Mouse (Mus musculus) hindbrain, embryonic 11.5 days (tissue): Measurements from ENCODE around the gene Trim44. TPM values are rescaled to one million over a fixed set of nuclear protein-coding genes. Genes with fewer than 3 reads are reported as not detected.

Experiments used
- ATAC-seq: fragments of 200-750 bp; cut with Nextera tagmentation; 2 replicates; pipeline ENCODE4 v1.8.0; 2017; ENCODE audit warnings: mild to moderate bottlenecking, moderate TSS enrichment, moderate library complexity; ENCODE audit not compliant: low FRiP score
- DNase-seq: peaks from one replicate; pipeline ENCODE4 v3.0.0-alpha.2; 2015; ENCODE audit warnings: low spot score
- H3K27ac ChIP-seq: fragments of 300-500 bp; sonication (generic); 2 replicates; pipeline ENCODE4 v1.5.1; 2014; ENCODE audit warnings: mild to moderate bottlenecking, low read depth, low read length
- H3K27me3 ChIP-seq: fragments of 300-500 bp; sonication (generic); 2 replicates; pipeline ENCODE4 v1.6.1; 2014; ENCODE audit warnings: mild to moderate bottlenecking, low read length, moderate library complexity, mixed read lengths; ENCODE audit not compliant: control insufficient read depth, insufficient read depth
- H3K36me3 ChIP-seq: fragments of 300-500 bp; sonication (generic); 2 replicates; pipeline ENCODE4 v1.6.1; 2014; ENCODE audit warnings: mild to moderate bottlenecking, low read length, moderate library complexity, mixed read lengths; ENCODE audit not compliant: control insufficient read depth, insufficient read depth
- H3K4me1 ChIP-seq: fragments of 300-500 bp; sonication (generic); replicated peaks from 2 replicates; pipeline ENCODE4 v1.6.1; 2014; ENCODE audit warnings: low read length, mixed read lengths; ENCODE audit not compliant: control insufficient read depth, insufficient read depth
- H3K4me2 ChIP-seq: fragments of 300-500 bp; sonication (generic); replicated peaks from 2 replicates; pipeline ENCODE4 v1.6.1; 2014; ENCODE audit warnings: mild to moderate bottlenecking, low read depth, low read length
- H3K4me3 ChIP-seq: fragments of 300-500 bp; sonication (generic); 2 replicates; pipeline ENCODE4 v1.5.1; 2014; ENCODE audit warnings: low read depth, low read length
- H3K9ac ChIP-seq: fragments of 300-500 bp; sonication (generic); 2 replicates; pipeline ENCODE4 v1.6.1; 2014; ENCODE audit warnings: low read depth, low read length
- H3K9me3 ChIP-seq: fragments of 300-500 bp; sonication (generic); 2 replicates; pipeline ENCODE4 v1.6.1; 2016; ENCODE audit warnings: low read length; ENCODE audit not compliant: control insufficient read depth
- WGBS: fragments of 180-500 bp; shearing (Covaris S2); extraction: QIAGEN DNeasy Blood & Tissue Kit; methylation state at CpG from one replicate; pipeline ENCODE4 v1.1.7; 2014; 5-methylcytosine and 5-hydroxymethylcytosine counted together
- polyA plus RNA-seq: library from polyadenylated mRNA; unstranded; fragments of >200 nt; fragmentation: Nextera tagmentation; extraction: Ambion mirVana; gene quantifications from 2 replicates; pipeline ENCODE4 v1.2.1, GENCODE M21; 2014

Trim44 gene
- polyA plus RNA-seq, 1 experiment from 2014 or later, result 44.3 TPM

GRCm38 (mm10) chr2:102324336-102324735, 83.3 kb downstream of the Trim44 start:
- H3K9ac ChIP-seq, result no peak overlapping the region
- ATAC-seq (no peak), DNase-seq (no peak)
- H3K9me3 ChIP-seq, result no peaks in the 10 kb centered on the region
- H3K36me3 ChIP-seq, result no peaks in the 10 kb centered on the region
- no peaks in the 10 kb centered on the region for H3K4me1 ChIP-seq
- H3K27ac ChIP-seq, result no peak overlapping the region
- no peak overlapping the region for H3K4me3 ChIP-seq
- H3K4me2 ChIP-seq, result no peak overlapping the region
- no peaks in the 10 kb centered on the region for H3K27me3 ChIP-seq

- Histone ChIP-seq H3K36me3 (no peaks in the 10 kb centered on the region), H3K4me2 (no peak overlapping the region), H3K4me3 (no peak overlapping the region), H3K27me3 (no peaks in the 10 kb centered on the region), H3K27ac (no peak overlapping the region), H3K4me1 (no peaks in the 10 kb centered on the region), H3K9me3 (no peaks in the 10 kb centered on the region), H3K9ac (no peak overlapping the region)
- 82% methylated on average over 3 of the region's 3 CpGs for WGBS
- no peak for ATAC-seq
- DNase-seq, result no peak
Measured at GRCm38 (mm10) chr2:102316540-102316939, 91.1 kb downstream of the Trim44 start.

GRCm38 (mm10) chr2:102315153-102315552, 92.5 kb downstream of the Trim44 start:
- Histone ChIP-seq H3K9me3 (no peaks in the 10 kb centered on the region), H3K4me1 (no peaks in the 10 kb centered on the region), H3K27ac (no peak overlapping the region), H3K4me3 (no peak overlapping the region), H3K9ac (no peak overlapping the region), H3K27me3 (no peaks in the 10 kb centered on the region), H3K4me2 (no peak overlapping the region), H3K36me3 (no peaks in the 10 kb centered on the region)
- DNase-seq (no peak), ATAC-seq (no peak)
- WGBS, result 88% methylated on average over 4 of the region's 4 CpGs

DNA sequence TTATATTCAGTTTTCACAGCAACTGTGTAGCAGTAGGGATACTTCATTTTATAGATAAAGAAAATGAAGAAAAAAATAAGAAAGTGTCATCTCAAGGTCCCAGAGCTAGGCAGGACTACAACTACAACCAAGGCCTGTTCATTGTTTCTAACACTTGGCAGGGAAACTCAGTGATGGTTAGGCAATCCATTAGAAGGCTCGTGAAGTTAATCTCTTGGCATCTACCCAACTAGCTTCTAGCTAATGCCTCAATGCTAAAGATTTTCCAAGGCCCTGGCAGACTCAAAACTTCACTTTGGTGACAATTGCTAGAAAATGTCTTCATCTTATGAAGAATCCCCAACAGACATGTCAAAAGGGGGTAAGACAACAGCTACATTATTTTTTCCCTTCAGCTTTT, 93.0 kb downstream of the Trim44 start:
- WGBS, result 91% methylated on average over 1 of the region's 1 CpGs
- Histone ChIP-seq H3K4me1 (no peaks in the 10 kb centered on the region), H3K4me3 (no peak overlapping the region), H3K27me3 (no peaks in the 10 kb centered on the region), H3K9ac (no peak overlapping the region), H3K9me3 (no peaks in the 10 kb centered on the region), H3K4me2 (no peak overlapping the region), H3K36me3 (no peaks in the 10 kb centered on the region), H3K27ac (no peak overlapping the region)
- ATAC-seq (no peak), DNase-seq (no peak)

DNA sequence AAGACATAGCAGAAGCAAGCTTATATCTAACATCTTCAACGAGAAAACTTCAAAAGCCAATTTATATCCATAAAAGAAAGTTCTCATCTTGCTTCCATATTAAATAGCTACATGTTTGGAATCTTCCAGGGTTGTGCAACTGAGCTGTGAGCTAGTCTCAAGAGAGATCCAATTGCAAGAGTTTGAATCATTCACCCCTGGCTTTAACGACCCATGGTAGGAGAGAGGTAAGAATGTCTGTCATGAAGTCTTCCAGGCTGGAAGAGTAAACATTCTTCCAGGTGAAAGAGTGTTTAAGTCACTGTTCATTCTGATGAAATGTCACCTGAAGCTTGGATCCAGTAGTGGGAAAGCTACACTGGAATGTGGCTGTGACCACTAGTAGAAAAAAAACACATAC, 93.6 kb downstream of the Trim44 start:
- Histone ChIP-seq H3K4me1 (no peaks in the 10 kb centered on the region), H3K27me3 (no peaks in the 10 kb centered on the region), H3K9ac (no peak overlapping the region), H3K4me3 (no peak overlapping the region), H3K36me3 (no peaks in the 10 kb centered on the region), H3K27ac (no peak overlapping the region), H3K4me2 (no peak overlapping the region), H3K9me3 (no peaks in the 10 kb centered on the region)
- no peak for ATAC-seq
- WGBS, result 88% methylated on average over 2 of the region's 2 CpGs
- no peak for DNase-seq

- no peak for ATAC-seq
Measured at GRCm38 (mm10) chr2:102312903-102313302, 94.7 kb downstream of the Trim44 start.

DNA sequence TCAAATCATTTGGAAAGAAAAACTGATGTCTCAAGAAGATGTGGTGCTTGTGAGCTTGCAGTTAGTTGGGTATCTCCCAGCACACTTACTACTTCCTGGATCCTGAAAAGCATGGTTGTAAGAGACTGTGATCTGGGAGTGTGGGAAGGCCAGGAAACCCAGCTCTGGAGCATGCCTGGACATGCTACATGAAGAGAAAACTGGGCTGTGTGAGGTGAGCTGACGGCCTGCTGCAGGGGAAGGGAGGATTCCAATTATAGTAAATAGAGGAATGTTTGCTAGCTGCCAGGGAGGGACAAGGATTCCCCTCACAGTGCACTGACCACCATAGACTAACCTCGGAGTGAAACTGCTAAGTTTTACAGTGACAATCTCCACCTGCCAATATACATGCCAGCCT, 104.4 kb downstream of the Trim44 start:
- WGBS, result 88% methylated on average over 2 of the region's 2 CpGs
- ATAC-seq (no peak), DNase-seq (no peak)
- Histone ChIP-seq H3K9me3 (no peaks in the 10 kb centered on the region), H3K4me1 (no peaks in the 10 kb centered on the region), H3K4me3 (no peak overlapping the region), H3K9ac (no peak overlapping the region), H3K36me3 (no peaks in the 10 kb centered on the region), H3K4me2 (no peak overlapping the region), H3K27me3 (no peaks in the 10 kb centered on the region), H3K27ac (no peak overlapping the region)

More at GRCm38 (mm10) chr2:102312903-102313302, 94.7 kb downstream of the Trim44 start:
- H3K9me3 ChIP-seq, result no peaks in the 10 kb centered on the region
- H3K4me2 ChIP-seq, result no peak overlapping the region
- no peak overlapping the region for H3K27ac ChIP-seq
- DNase-seq, result no peak
- no peak overlapping the region for H3K9ac ChIP-seq
- H3K36me3 ChIP-seq, result no peaks in the 10 kb centered on the region
- 89% methylated on average over 1 of the region's 1 CpGs for WGBS
- no peaks in the 10 kb centered on the region for H3K4me1 ChIP-seq
- no peak overlapping the region for H3K4me3 ChIP-seq
- H3K27me3 ChIP-seq, result no peaks in the 10 kb centered on the region

DNA sequence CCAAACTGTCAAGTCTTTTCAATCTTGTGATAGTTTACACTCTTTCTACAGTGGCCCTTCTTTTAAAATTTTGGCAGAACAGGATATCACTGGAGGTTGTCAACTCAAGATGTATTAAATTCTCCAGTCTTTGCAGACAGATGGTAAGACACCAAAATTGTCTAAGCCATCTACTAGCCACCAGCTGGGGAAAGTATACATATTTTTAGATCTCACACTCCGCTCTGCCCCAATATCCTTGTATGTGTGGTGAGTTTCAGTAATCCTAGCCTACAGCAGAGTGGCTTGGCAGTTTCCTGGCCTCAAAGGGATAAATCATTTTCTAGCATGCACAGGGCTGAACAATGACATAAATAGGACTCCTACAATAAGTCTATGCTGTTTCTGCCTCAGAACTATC, 105.1 kb downstream of the Trim44 start:
- ATAC-seq, result no peak
- no peak overlapping the region for H3K4me2 ChIP-seq
- 95% methylated on average over 1 of the region's 1 CpGs for WGBS
- no peak overlapping the region for H3K27ac ChIP-seq
- no peak for DNase-seq
- no peaks in the 10 kb centered on the region for H3K4me1 ChIP-seq
- H3K9ac ChIP-seq, result no peak overlapping the region
- H3K9me3 ChIP-seq, result no peaks in the 10 kb centered on the region
- H3K4me3 ChIP-seq, result no peak overlapping the region
- H3K27me3 ChIP-seq, result no peaks in the 10 kb centered on the region
- no peaks in the 10 kb centered on the region for H3K36me3 ChIP-seq

GRCm38 (mm10) chr2:102294827-102295270, 112.8 kb downstream of the Trim44 start:
- Histone ChIP-seq H3K4me3 (no peak overlapping the region), H3K36me3 (no peaks in the 10 kb centered on the region), H3K9ac (no peak overlapping the region), H3K9me3 (no peaks in the 10 kb centered on the region), H3K27ac (no peak overlapping the region), H3K4me1 (no peaks in the 10 kb centered on the region), H3K27me3 (no peaks in the 10 kb centered on the region), H3K4me2 (no peak overlapping the region)
- 31% methylated on average over 6 of the region's 6 CpGs for WGBS
- no peak; the same call in 1 of the 2 replicates for ATAC-seq
- peak; percentile 20 for DNase-seq
